Mouse (Mus musculus): ENCODE measurements at regions not wholly inside any gene's neighbourhood (a gene's known extent, or its start where the extent isn't known, plus 50 kb on each side); places are given as distances from the start of the nearest gene placed in this dataset.

DNA sequence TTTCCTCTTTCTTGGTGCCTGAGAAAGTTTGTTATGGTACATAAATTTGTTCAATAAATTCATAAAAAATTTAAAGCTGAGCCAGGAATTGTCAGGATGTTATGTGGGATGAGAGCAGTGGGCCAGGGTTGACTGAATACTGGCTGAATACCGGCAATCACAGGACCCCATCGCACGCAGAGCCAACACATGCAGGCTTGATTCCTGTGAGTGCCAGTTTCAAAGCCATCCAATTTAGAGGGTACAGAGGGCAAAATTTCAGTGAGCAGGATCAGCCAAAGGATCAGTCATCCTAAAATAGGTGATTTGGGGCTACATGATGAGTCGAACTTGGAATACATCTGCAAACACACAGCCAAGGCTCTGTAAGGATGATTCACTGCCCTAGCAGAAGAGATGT lies 583.6 kb upstream of the Nectin3 start:
- DNase-seq, result no peak

DNA sequence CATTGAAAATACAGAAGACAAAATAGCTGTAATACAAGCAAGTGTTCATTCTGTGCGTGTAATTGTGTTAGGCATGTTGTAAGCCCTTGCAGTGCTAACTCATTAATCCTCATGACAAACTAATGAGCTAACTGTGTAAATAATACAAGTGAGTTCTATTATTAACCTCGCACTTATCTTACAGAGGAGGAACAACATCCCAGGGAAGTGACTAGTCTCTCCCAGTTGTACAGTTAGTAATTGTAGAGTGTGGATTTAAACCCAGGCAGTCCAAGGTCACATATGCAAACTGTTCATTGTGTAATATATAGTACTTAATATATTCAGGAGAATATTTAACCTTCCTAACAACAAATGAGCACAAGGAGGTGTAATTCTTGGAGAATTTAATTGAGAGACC lies 582.0 kb upstream of the Nectin3 start:
- no peak for DNase-seq
- intact Hi-C loops (cut with DNase I), result no loop called here

More for the DNA sequence above, 583.6 kb upstream of the Nectin3 start:
- intact Hi-C loops (cut with DNase I), result no loop called here

DNA sequence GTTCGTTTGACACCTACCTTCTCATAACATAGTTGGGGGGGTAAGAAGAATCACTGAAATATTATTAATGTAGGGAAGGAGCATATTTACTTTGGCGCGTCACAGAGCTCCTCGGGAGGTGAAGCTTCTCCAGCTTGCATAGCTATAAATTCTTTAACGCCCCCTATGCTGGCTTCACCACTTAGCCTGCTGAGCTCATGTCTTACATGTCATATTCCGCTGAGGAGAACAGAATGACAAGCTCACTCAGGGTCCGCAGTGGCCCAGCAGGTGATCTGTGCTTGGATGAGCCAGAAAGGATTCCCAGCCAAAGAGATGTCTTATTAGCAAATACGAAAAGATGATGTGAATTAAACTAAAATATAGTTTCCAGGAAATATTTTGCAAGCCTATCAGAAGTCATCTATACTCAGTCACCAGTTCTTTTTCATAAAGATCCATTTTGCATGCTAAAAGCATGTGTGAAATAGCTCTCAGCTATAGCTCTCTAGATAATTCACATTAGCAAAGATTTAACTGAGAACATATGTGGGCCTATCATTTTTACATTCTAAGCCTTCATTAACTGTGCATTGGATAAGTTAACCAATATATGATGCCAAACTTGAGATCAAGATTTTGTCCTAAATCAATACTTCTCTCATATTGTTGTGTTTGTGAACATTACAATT lies 561.1 kb upstream of the Nectin3 start:
- no peak for DNase-seq
- intact Hi-C loops (cut with DNase I), result no loop called here

DNA sequence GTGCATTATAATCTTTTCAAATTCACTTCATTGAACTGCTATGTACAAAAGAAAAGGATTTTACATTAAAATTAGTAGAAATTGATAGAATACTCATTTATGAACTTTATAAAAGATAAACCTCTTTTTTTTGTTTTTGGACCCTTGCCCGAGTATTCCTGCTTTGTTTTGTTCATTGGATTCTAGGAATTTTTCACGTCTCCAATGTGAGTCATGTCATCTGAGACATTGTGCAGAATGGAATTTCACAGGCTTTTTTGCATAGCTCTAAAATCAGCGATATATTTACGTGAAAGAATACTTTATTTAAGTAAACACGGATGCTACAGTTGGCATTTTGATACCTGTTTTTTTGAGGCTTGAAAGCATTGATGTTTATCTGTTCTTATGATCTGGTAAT lies 560.5 kb upstream of the Nectin3 start:
- intact Hi-C loops (cut with DNase I), result no loop called here
- no peak for DNase-seq

DNA sequence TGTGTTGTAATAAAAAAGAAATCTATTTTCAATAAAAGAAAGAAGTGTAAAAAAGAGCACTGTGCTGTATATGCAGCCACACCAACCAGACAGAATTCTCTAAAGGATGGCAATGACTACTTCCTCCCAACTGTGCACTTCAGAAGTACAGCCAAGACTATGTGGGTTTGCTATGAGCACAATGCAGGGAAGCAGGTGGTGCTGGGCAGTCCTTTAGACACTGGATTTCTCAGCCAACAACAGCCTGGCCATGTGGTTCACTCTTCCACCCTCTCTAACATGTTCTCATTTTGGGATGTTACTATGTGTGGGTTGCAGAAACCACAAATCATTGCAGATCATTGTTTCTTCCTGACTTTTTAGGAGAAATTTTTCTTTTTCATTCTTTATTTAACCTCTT lies 527.6 kb upstream of the Nectin3 start:
- no peak for DNase-seq
- intact Hi-C loops (cut with DNase I), result no loop called here

DNA sequence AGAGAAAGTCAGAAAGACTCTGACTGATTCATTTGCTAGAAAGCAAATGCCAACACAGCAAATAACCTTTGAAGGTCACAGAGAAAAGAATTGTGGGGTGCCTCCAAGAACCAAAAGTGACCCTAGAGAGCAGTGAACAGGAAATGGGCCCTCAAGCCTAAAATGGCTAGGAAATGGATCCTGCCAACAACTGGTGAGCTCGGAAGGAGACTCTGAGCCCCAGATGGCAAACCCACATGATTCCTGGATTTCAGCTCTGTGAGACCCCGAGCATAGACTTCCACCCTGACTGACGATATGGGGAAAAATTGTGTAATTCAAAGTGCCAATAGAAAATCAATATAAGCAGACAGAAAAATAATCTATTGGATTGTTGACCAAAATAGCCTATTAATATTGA lies 519.2 kb upstream of the Nectin3 start:
- DNase-seq, result no peak

DNA sequence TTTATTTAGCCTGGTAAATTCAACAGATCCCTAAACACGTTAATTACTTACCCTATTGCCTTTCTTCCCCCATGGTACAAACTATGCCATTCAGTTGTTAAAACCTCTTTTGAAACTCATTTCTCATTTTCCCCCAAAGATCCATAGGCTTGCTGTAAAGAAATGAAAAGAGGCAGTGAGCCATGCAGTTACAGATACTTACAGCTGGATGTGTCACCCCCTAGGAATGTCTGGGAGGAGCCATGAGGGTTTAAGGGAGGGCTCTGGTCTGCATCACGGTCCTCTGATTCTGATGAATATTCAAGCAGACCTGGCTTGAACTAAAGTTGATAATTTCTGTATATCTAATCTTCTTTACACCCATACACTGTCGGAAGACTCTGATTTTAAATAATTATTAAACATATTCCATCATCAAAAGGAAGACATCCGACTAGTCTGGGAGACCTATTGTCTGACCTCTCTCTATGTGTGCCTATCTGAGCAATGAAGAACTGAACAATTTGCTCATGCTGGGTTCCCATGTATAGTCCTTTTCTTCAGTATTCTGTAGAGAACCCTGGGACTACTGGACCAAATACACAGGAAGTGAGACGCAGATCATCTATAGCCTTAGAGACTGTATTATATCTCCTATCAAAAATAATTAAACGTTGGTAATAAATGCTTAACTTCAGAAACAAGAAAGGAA lies 484.7 kb upstream of the Nectin3 start:
- no peak for DNase-seq
- intact Hi-C loops (cut with DNase I), result no loop called here

More for the DNA sequence above, 519.2 kb upstream of the Nectin3 start:
- intact Hi-C loops (cut with DNase I), result no loop called here

DNA sequence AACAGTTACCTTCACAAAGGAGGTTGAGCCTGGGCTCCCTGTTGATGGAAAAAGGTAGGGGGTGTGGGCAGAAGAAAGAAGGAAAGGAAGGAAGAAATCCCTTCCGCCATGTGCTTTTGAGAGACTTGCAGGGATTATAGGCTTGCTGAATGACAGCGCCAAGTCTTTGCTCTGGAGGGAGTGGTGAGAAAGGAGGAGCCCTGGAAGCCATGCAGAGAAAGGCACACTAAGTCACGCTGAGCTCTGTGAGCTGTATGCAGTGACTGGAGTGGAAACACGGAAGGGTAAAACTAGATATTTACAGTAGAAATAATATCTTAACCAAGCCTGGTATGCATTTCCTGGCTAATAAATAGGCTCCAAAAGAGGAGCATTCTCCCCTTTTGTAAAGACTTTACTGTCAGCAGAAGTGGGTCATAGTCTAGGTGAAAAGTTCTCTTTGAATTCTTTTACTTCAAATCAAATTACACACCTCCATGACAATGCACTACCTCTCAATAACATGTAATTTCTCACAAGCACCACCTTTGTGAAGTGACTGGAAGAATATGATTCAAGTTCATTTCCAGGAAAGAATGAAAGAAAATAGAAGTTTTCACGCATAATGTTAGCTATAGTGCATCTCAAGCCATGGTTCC lies 484.1 kb upstream of the Nectin3 start:
- intact Hi-C loops (cut with DNase I), result no loop called here
- no peak for DNase-seq

DNA sequence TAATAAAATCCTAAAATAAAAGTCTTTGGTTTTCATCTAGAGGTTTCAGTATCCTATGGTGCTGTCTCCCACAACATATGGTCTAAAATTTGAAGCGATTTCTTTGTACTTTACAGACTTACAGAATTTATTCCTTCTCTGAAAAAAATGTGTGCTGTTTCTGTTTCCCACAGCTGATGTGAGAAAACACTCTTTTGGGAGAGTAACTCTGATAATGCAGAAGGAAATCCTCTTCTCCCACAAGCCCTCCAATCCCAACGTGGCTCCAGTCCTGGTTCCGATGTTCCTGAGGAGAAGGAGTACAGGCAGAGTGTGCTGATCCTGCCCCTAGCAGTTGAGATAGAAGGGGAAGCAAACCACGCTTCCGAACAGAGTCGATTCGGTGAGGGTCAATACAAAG lies 467.4 kb upstream of the Nectin3 start:
- intact Hi-C loops (cut with DNase I), result no loop called here
- DNase-seq, result no peak

DNA sequence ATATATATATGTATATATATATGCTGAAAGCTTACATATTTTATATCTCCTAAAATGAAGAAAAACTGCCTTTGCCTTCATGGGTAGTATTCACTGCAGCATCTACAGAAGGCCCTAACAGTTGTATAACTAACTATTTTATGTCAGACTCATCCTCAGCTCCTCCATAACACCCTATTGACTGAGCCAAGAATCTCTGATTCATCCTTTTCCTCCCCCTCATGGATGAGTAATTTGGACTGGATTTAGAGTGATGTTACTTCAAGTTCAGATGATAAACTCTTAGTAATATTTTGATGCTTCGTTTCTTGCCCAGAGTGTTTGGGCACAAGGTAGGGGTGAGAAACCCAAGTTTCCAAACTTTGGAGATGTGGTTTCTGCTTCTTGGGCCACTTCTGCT lies 458.7 kb upstream of the Nectin3 start:
- intact Hi-C loops (cut with DNase I), result no loop called here
- no peak for DNase-seq

DNA sequence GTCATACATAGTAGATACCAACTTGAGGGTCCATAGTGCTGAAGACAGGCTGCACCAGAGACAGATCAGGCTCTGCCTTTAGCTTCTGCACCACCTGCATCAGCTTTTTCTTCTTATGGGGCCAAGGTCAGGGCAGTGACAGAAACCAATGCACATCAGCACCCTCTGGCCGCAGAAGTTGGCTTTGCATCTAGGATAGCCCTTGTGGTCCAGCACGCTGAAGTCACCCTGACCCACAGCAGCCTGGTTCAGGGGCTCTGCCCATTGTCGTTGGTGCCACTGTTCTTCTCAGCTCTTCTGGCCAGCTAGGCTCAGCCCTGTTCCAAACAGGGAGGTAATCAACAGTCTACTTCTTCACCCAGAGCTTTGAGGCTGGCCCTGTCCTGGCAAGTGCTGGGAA lies 427.7 kb upstream of the Nectin3 start:
- intact Hi-C loops (cut with DNase I), result loop anchor here (10.0 kb wide), 1 partner anchor 441 kb away; no protein-coding TSS in a partner anchor
- no peak for DNase-seq

DNA sequence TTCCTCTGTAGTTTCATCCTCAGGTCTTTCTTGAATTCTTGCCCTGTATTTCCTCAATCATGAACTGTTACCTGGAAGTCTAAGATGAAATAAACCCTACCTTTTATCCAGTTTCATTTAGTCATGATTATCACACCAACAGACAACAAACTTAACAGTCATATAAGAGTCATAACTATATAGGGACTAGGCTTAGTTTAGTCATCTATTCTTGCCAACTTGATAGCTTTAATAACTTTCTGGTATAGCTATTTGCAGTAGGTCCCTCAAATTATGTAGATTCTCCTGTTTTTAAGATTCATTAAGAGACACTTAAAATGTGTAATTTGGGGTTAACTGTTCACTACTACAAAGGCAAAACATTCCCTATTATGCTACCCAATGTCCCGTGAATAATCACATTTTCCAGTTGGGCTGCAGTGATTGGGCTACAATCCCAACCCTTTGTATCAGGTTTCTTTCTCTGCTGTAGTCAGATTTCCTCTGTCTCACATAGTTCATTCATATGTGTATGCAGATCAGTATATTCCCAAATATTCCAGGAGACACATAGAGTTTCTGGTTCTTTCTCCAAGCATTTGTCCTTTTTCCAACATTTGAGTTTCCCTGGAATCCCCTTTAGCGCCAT lies 396.4 kb upstream of the Nectin3 start:
- DNase-seq, result no peak
- intact Hi-C loops (cut with DNase I), result no loop called here

DNA sequence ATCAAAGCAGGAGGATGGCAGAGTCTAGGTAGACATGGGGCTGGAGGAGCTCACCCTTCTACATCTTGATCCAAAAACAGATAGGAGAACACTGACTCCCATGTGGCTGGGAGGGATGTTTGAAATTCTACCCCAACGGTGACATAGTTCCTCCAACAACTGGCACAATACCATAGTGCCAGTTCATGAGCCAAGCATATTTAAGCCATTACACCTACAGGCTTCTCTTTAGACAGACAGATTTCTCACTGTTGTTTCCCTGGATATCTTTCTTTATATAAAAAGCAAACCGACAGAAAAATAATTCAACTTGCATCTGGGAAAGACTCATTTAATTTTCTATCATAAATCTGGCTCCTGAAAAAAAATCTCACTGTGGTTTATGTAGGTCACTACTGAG lies 380.4 kb upstream of the Nectin3 start:
- intact Hi-C loops (cut with DNase I), result no loop called here
- DNase-seq, result no peak

DNA sequence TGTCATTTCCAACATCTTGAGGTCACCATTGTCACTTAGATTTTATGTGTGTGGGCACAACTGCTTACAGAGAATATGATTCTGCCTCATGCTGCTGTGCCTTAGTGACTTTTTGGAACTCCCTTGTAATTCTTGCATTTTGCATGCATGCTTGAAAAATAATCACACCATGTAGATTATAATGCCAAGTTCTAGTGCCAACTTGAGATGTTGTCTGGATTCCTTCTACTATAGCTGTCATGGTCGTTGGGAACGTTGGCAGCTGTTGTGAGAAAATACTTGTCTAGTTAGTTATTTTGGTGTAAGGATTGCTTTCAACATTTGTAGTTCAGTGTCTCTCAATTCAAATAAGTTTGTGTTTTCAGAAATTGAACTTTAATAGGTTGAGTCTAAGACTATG lies 365.6 kb upstream of the Nectin3 start:
- no peak for DNase-seq
- intact Hi-C loops (cut with DNase I), result no loop called here

DNA sequence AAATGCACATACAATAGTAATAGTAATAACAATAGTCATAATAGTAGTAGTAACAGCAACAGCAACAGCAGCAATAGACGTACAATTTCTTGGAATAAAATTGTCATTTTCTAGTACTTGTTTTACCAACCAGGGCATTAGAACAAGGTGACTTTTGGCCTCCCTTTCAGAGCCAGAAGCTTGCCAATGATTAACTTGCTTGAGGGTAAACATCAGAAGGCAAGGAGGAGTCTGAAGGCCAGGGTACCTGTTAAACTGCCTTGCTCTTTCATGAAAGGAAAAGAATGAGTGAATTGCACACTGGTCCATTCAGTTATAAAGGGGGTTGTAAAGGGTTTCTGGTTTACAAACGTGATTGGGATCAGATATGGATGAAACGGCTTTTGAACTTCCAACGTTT lies 351.2 kb upstream of the Nectin3 start:
- DNase-seq, result no peak
- intact Hi-C loops (cut with DNase I), result no loop called here

DNA sequence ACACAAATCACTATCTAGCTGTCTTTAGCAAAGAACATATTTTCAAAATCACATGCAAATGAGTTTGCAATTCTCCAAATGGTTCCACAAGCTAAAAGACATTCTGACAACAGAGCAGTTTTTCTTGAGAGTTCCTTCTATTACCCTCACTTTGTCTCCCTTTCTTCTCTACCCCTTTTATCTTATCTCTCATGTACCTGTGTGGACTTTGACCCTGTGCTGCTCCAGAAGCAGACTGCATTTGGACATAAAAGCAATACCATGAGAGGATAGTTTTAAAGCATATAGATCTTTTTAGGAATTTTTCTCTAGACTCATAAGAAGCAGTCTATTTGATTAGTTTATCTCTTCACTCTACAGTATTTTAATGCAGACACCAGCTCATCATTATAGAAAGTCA lies 350.4 kb upstream of the Nectin3 start:
- DNase-seq, result no peak
- intact Hi-C loops (cut with DNase I), result no loop called here

DNA sequence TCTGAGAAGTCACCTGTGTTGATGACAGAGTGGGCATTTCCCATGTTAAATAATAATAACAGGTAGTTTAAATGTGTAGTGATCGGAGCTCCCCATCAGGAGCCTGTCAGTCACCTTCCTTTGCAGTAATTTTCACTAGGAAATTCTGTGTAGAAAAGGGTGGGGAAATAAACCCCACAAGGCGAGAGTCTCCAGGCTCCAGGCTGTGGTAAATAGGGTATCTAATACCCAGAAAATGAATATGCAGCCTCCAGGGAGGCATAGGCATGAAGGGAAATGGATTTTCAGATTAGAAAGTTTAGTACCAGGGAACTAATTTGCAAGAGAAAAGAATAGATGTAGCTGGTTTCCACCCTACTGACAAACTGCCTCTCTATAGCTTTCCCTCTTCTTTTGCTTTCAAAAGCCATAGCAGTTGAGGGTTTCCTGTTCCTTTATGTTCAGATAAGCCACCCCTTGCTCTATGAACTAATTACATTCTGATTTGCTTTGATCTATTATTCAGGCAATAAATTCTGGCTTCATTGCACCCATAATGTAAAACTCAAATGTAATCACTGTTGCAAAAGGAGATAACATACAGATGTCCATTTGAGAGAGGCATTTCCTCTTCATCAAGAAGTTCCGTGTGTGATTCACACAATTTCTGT lies 349.5 kb upstream of the Nectin3 start:
- intact Hi-C loops (cut with DNase I), result no loop called here
- no peak for DNase-seq

DNA sequence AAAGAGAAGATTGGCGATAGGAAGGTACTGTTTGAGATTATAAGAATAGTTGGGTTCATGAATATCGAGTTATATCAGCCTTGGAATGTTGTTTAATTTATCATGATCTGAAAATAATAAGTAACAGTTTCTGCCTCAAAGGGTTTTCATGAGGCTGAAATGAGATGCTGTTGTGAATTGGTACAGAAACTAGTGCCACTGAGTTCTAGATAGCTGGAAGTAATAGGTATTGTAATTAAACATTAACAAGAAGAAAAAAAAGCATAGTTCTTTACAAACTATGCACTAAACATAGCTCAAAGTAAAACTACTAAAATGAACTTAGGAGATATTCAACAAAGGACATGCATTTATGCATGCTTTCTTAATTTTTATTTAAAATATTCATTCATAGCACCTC lies 342.9 kb upstream of the Nectin3 start:
- DNase-seq, result no peak
- intact Hi-C loops (cut with DNase I), result no loop called here

DNA sequence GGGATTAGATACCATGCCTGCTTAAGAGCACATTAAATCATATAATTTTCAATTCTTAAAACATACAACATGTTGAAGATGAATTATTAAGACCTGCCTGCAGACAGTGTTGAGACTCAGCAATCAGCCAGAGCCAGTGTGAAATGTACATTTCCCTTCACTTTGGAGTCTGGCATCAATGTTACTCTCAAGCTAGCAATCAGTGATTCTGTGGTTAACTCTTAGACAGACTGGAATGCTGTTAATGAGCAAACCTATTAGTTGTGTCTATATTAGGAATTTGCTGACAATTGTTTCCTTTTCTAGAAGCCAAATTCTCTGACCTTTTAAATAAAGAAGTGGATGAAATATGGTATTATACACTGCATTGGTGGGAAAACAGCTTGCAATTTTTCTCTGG lies 342.4 kb upstream of the Nectin3 start:
- DNase-seq, result no peak

DNA sequence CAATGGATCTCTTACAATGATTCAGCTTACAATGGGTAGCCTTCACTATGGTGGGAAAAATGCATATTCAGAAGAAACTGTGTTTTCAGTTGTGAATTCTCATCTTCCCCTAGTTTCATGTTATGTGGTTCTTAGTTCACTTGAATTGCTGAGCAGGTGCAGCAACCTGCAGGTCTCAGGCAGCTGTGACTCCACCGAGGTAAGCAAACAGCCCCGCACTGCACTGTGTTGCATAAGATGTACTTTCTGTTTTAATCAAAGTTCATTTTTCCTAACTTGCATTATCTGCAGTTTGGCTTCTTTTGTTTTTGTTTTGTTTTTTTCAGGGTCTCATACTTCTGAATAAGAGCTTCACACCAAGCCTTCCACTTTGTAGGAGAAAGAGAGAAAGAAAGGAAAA lies 326.8 kb upstream of the Nectin3 start:
- intact Hi-C loops (cut with DNase I), result no loop called here

More for the DNA sequence above, 342.4 kb upstream of the Nectin3 start:
- intact Hi-C loops (cut with DNase I), result no loop called here

DNA sequence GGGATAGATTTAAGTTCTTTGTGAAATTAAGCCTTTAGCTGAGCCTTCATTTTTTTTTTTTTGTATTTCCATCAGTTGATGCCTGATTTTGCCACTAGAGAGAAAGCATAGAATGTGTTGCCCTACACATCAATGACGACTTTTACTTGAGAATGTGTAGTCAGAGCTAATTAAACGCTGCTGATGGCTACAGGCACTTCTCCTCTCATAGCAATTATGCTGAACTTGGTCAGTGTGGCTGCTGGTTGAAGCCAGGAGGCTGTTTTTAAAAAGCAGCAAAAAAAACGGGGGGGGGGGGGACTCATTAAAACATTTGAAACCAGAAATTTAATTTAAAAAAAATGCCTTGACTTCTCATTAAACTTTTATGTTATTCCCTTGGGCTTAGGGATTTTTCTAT lies 324.4 kb upstream of the Nectin3 start:
- intact Hi-C loops (cut with DNase I), result no loop called here
- DNase-seq, result no peak

More for the DNA sequence above, 326.8 kb upstream of the Nectin3 start:
- no peak for DNase-seq
